Mouse (Mus musculus) limb, embryonic 13.5 days (tissue): ENCODE measurements around the gene Dppa1. TPM values are rescaled to one million over a fixed set of nuclear protein-coding genes. Genes with fewer than 3 reads are reported as not detected.
A peak's percentile ranks its signal among the peaks of the same experiment; 100 is the strongest.

Source experiments
- ATAC-seq: fragments of 200-750 bp; cut with Nextera tagmentation; 2 replicates; pipeline ENCODE4 v1.8.0; 2017; ENCODE audit warnings: low read depth, moderate number of reproducible peaks, moderate TSS enrichment; ENCODE audit not compliant: low FRiP score
- H3K27ac ChIP-seq: fragments of 300-500 bp; sonication (generic); 2 replicates; pipeline ENCODE4 v1.5.1; 2015; ENCODE audit warnings: inconsistent platforms, mild to moderate bottlenecking, moderate library complexity
- H3K27me3 ChIP-seq: fragments of 300-500 bp; sonication (generic); 2 replicates; pipeline ENCODE4 v1.6.1; 2015; ENCODE audit warnings: mild to moderate bottlenecking, inconsistent platforms
- H3K36me3 ChIP-seq: fragments of 300-500 bp; sonication (generic); 2 replicates; pipeline ENCODE4 v1.6.1; 2015; ENCODE audit warnings: inconsistent platforms, mild to moderate bottlenecking, moderate library complexity
- H3K4me1 ChIP-seq: fragments of 300-500 bp; sonication (generic); 2 replicates; pipeline ENCODE4 v1.6.1; 2015; ENCODE audit warnings: inconsistent platforms
- H3K4me2 ChIP-seq: fragments of 300-500 bp; sonication (generic); replicated peaks from 2 replicates; pipeline ENCODE4 v1.6.1; 2015; ENCODE audit warnings: inconsistent platforms, mild to moderate bottlenecking, moderate library complexity
- H3K4me3 ChIP-seq: fragments of 300-500 bp; sonication (generic); 2 replicates; pipeline ENCODE4 v1.5.1; 2015; ENCODE audit warnings: moderate library complexity, mild to moderate bottlenecking, inconsistent platforms
- H3K9ac ChIP-seq: fragments of 300-500 bp; sonication (generic); 2 replicates; pipeline ENCODE4 v1.6.1; 2015; ENCODE audit warnings: mild to moderate bottlenecking, inconsistent platforms
- H3K9me3 ChIP-seq: fragments of 300-500 bp; sonication (generic); 2 replicates; pipeline ENCODE4 v1.6.1; 2016; ENCODE audit warnings: inconsistent platforms
- WGBS: fragments of 180-500 bp; shearing (Covaris S2); methylation state at CpG from one replicate; pipeline ENCODE4 v1.1.7; 2015; 5-methylcytosine and 5-hydroxymethylcytosine counted together
- polyA plus RNA-seq: library from polyadenylated mRNA; unstranded; fragments of >200 nt; fragmentation: Nextera tagmentation; extraction: Ambion mirVana; gene quantifications from 2 replicates; pipeline ENCODE4 v1.2.1, GENCODE M21; 2015

The Dppa1 gene
- polyA plus RNA-seq, 1 experiment from 2014 or later, result 0.47 TPM

DNA sequence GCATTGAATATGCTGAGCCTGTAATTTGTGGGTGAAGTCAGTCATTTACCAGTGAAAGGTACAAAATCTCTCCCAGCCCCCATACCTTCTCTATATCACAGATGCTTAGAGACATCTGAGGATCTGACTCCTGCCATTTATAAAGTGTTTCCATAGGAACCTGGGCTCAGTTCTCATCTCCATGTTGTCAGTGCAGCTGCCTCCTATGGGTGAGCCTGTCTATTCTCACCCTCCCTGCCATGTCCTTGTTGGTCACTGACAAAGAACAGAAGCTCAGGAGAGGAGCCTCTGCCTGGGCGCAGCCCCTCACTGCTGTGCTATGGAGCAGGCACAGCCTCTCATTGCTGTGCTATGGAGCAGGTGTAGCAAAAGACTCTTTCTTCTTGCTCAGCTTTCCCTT lies 9.1 kb downstream of the Dppa1 start:
- Histone ChIP-seq H3K4me2 (no peak overlapping the region), H3K9me3 (no peaks in the 10 kb centered on the region), H3K27me3 (no peaks in the 10 kb centered on the region), H3K9ac (no peak overlapping the region), H3K4me1 (no peaks in the 10 kb centered on the region), H3K4me3 (no peak overlapping the region), H3K36me3 (no peaks in the 10 kb centered on the region), H3K27ac (no peak overlapping the region)
- no peak for ATAC-seq
- WGBS, result 96% methylated on average over 1 of the region's 1 CpGs

- Histone ChIP-seq H3K36me3 (no peaks in the 10 kb centered on the region), H3K9ac (no peak overlapping the region), H3K4me2 (no peak overlapping the region), H3K9me3 (no peaks in the 10 kb centered on the region), H3K27ac (no peak overlapping the region), H3K4me1 (no peaks in the 10 kb centered on the region), H3K27me3 (no peaks in the 10 kb centered on the region), H3K4me3 (no peak overlapping the region)
- no peak for ATAC-seq
- WGBS, result 73% methylated on average over 2 of the region's 2 CpGs
These were observed 36.6 kb downstream of the Dppa1 start for GRCm38 (mm10) chr11:46592416-46592815.

DNA sequence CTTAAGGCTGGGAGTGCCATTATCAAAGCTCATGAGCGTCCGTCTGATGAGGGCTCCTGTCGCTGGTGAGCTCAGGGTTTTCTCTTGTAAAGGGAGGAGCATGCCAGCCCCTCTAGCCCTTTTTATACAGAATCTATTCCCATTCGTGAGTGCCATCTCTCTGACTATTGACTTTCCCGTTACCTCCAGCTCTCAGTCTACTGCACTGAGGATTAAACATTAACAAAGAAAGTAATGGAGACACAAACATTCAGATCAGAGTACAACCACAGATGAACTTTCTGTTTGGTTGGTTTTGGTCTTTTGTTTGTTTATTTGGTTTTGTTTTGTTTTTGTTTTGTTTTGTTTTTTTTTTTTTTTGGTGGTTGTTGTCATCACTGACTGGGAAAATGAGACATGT lies 46.3 kb downstream of the Dppa1 start:
- WGBS, result 88% methylated on average over 5 of the region's 5 CpGs
- no peaks in the 10 kb centered on the region for H3K27me3 ChIP-seq
- no peak overlapping the region for H3K4me2 ChIP-seq
- H3K27ac ChIP-seq, result no peak overlapping the region
- H3K9ac ChIP-seq, result no peak overlapping the region
- H3K9me3 ChIP-seq, result no peaks in the 10 kb centered on the region
- H3K4me3 ChIP-seq, result no peak overlapping the region
- H3K36me3 ChIP-seq, result no peaks in the 10 kb centered on the region
- ATAC-seq, result no peak
- H3K4me1 ChIP-seq, result no peaks in the 10 kb centered on the region

GRCm38 (mm10) chr11:46580428-46580827 lies 48.6 kb downstream of the Dppa1 start:
- ATAC-seq, result no peak
- WGBS, result 77% methylated on average over 3 of the region's 3 CpGs

GRCm38 (mm10) chr11:46578771-46579281 lies 50.2 kb downstream of the Dppa1 start:
- Histone ChIP-seq H3K27me3 (no peaks in the 10 kb centered on the region), H3K9me3 (no peaks in the 10 kb centered on the region), H3K27ac (peak overlapping the region; percentile 61; the same call in 1 of the 2 replicates), H3K4me1 (no peaks in the 10 kb centered on the region), H3K9ac (no peak overlapping the region; the same call in 1 of the 2 replicates), H3K36me3 (no peaks in the 10 kb centered on the region), H3K4me2 (no peak overlapping the region), H3K4me3 (no peak overlapping the region)
- WGBS, result 47% methylated on average over 5 of the region's 5 CpGs
- ATAC-seq, result peak; percentile 86; the same call in 1 of the 2 replicates

More at GRCm38 (mm10) chr11:46580428-46580827, 48.6 kb downstream of the Dppa1 start:
- Histone ChIP-seq H3K27me3 (no peaks in the 10 kb centered on the region), H3K4me2 (no peak overlapping the region), H3K4me3 (no peak overlapping the region), H3K36me3 (no peaks in the 10 kb centered on the region), H3K27ac (no peak overlapping the region), H3K9ac (no peak overlapping the region), H3K4me1 (no peaks in the 10 kb centered on the region), H3K9me3 (no peaks in the 10 kb centered on the region)

- Histone ChIP-seq H3K9me3 (no peaks in the 10 kb centered on the region), H3K9ac (no peak within 1 kb of the TSS), H3K27me3 (no peaks in the 10 kb centered on the region), H3K36me3 (no peaks in the 10 kb centered on the region), H3K4me2 (no peak within 1 kb of the TSS), H3K27ac (no peak within 1 kb of the TSS), H3K4me3 (no peak within 1 kb of the TSS), H3K4me1 (no peaks in the 10 kb centered on the region)
- WGBS, result 65% methylated on average over 1 of the region's 1 CpGs
- ATAC-seq, result no peak
These were observed 57.7 kb downstream of the Dppa1 start, which contains the start of gene BC053393 for GRCm38 (mm10) chr11:46571327-46571726. TSS of gene BC053393 (plus strand) at chr11:46571536.

- no peak overlapping the region for H3K4me3 ChIP-seq
- H3K9me3 ChIP-seq, result no peaks in the 10 kb centered on the region
- H3K4me1 ChIP-seq, result no peaks in the 10 kb centered on the region
- H3K4me2 ChIP-seq, result no peak overlapping the region
- 63% methylated on average over 1 of the region's 1 CpGs for WGBS
- no peaks in the 10 kb centered on the region for H3K36me3 ChIP-seq
- ATAC-seq, result no peak
- no peaks in the 10 kb centered on the region for H3K27me3 ChIP-seq
- no peak overlapping the region for H3K9ac ChIP-seq
- H3K27ac ChIP-seq, result no peak overlapping the region
These were observed 60.0 kb downstream of the Dppa1 start for GRCm38 (mm10) chr11:46569107-46569506.

DNA sequence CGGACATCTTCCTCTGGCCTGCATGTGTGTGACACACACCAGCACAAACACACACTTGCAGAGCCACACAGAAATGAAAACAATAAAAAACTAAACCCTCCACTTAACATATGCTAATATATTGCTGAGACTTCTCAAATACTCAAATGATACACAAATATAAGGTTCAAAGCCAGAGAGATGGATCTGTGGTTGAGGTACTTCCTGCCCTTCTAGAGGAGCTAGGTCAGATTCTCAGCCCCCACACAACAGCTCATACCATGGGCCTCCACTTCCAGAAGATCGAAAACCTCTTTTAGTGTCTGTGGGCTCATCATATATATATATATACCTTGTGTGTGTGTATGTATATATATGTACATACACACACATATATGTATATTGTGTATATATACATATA lies 63.1 kb downstream of the Dppa1 start:
- H3K9ac ChIP-seq, result no peak overlapping the region
- ATAC-seq, result no peak
- no peaks in the 10 kb centered on the region for H3K36me3 ChIP-seq
- H3K4me1 ChIP-seq, result no peaks in the 10 kb centered on the region
- H3K9me3 ChIP-seq, result no peaks in the 10 kb centered on the region
- H3K4me3 ChIP-seq, result no peak overlapping the region
- no peaks in the 10 kb centered on the region for H3K27me3 ChIP-seq
- 92% methylated on average over 2 of the region's 2 CpGs for WGBS
- H3K27ac ChIP-seq, result no peak overlapping the region
- H3K4me2 ChIP-seq, result no peak overlapping the region

DNA sequence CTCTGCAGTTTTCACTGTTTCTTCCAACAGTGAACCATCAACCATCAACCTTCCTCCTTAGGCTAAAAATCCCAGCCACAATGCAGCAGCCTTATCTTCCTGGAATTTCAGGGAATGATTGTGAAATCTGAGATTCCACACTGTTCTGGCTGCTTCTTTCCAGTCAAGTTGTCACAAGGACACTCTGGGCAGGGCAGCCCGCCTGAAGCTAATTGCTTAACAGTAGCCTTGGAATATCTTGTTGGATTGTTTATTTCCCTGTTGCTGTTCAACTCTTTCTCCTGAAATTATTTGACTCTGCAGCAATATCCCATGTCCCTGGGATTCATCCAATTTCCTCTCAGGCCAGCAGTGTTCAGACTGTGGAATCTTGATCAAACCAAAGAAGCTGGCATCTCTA lies 64.4 kb downstream of the Dppa1 start:
- no peak for ATAC-seq
- no peaks in the 10 kb centered on the region for H3K36me3 ChIP-seq
- H3K4me2 ChIP-seq, result no peak overlapping the region
- H3K27ac ChIP-seq, result no peak overlapping the region
- no peaks in the 10 kb centered on the region for H3K27me3 ChIP-seq
- no peak overlapping the region for H3K9ac ChIP-seq
- no peaks in the 10 kb centered on the region for H3K4me1 ChIP-seq
- no peak overlapping the region for H3K4me3 ChIP-seq
- no peaks in the 10 kb centered on the region for H3K9me3 ChIP-seq
- 72% methylated on average over 1 of the region's 1 CpGs for WGBS

- WGBS, result 74% methylated on average over 4 of the region's 4 CpGs
- no peak overlapping the region for H3K27ac ChIP-seq
- H3K4me1 ChIP-seq, result no peaks in the 10 kb centered on the region
- H3K9me3 ChIP-seq, result no peaks in the 10 kb centered on the region
- no peak for ATAC-seq
- no peak overlapping the region for H3K9ac ChIP-seq
- no peak overlapping the region for H3K4me2 ChIP-seq
- H3K36me3 ChIP-seq, result no peaks in the 10 kb centered on the region
- no peaks in the 10 kb centered on the region for H3K27me3 ChIP-seq
- no peak overlapping the region for H3K4me3 ChIP-seq
These were observed 68.0 kb downstream of the Dppa1 start for GRCm38 (mm10) chr11:46561096-46561495.

Other genes with a start within 250 kb of the Dppa1 start
- 0.04 and 0.10 TPM in 2 replicates for gene Itk, start 239.7 kb downstream of the Dppa1 start, polyA plus RNA-seq
- gene Fam71b, start 232.7 kb downstream of the Dppa1 start, polyA plus RNA-seq, result not detected in 2 replicates
- gene Med7, start 192.3 kb downstream of the Dppa1 start, polyA plus RNA-seq, result 83.4 and 92.5 TPM in 2 replicates
- 0.17 TPM in 1 of 2 replicates, not detected in the other for gene Havcr2, start 174.3 kb downstream of the Dppa1 start, polyA plus RNA-seq
- gene Gm12169, start 105.0 kb downstream of the Dppa1 start, polyA plus RNA-seq, result not detected in 2 replicates
- 0.09 TPM in 1 of 2 replicates, not detected in the other for gene BC053393, start 57.7 kb downstream of the Dppa1 start, polyA plus RNA-seq
- gene Timd2, start 77.8 kb upstream of the Dppa1 start, polyA plus RNA-seq, result 0.09 TPM in 1 of 2 replicates, not detected in the other
- gene Havcr1, start 105.8 kb upstream of the Dppa1 start, polyA plus RNA-seq, result 0.20 and 0.36 TPM in 2 replicates
- 0.13 and 0.17 TPM in 2 replicates for gene Timd4, start 181.5 kb upstream of the Dppa1 start, polyA plus RNA-seq